Mouse (Mus musculus) cortical plate, adult 2 months (tissue): ENCODE results near the gene Cxcr2. TPM values are rescaled to one million over a fixed set of nuclear protein-coding genes. Genes with fewer than 3 reads are reported as not detected.

Experiments used
- H3K27ac ChIP-seq: fragments of 200-500 bp; 2 replicates; pipeline ENCODE4 v1.5.1; 2012; ENCODE audit warnings: low read length, control low read depth, inconsistent platforms; ENCODE audit not compliant: insufficient read depth
- H3K4me1 ChIP-seq: fragments of 200-500 bp; 2 replicates; pipeline ENCODE4 v1.6.1; 2011; ENCODE audit warnings: low read length; ENCODE audit not compliant: control insufficient read depth, insufficient read depth
- H3K4me3 ChIP-seq: fragments of 200-500 bp; 2 replicates; pipeline ENCODE4 v1.5.1; 2011; ENCODE audit warnings: mild to moderate bottlenecking, low read length, control low read depth; ENCODE audit not compliant: insufficient read depth
- CTCF ChIP-seq: fragments of 200-500 bp; IDR thresholded peaks from 2 replicates; pipeline ENCODE4 v1.5.1; 2011; ENCODE audit warnings: mild to moderate bottlenecking, control low read depth, low read length; ENCODE audit not compliant: insufficient read depth; ENCODE audit errors: extremely low read depth
- POLR2A ChIP-seq: fragments of 200-500 bp; IDR thresholded peaks from 2 replicates; pipeline ENCODE4 v1.6.1; 2011; ENCODE audit warnings: mild to moderate bottlenecking, low read length, control low read depth; ENCODE audit not compliant: insufficient read depth; ENCODE audit errors: extremely low read depth
- polyA plus RNA-seq: library from polyadenylated mRNA; depleted of rRNA; stranded (reverse); fragments of >200 nt; gene quantifications from 2 replicates; pipeline ENCODE4 v1.2.3, GENCODE M21; 2012

Gene Cxcr2
- polyA plus RNA-seq, 1 experiment = not detected

DNA sequence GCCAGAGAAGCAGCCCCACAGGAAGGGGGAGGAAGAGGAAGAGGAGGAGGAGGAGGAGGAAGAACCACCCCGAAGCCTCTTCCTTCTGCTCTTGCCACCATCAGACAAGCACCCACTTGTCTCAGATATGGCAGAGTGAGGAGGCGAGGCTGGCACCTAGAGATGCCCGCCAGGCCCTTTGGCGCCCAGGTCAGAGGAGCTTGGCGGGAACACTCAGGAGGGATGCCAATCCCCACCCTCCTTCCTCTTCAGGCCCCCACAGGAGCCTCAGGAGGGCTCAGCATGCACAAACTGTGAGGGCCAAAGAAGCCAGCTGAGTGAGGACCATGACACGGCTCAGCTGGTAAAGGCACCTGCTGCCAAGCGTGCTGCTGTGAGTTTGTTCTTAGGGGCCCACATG lies 32.7 kb upstream of the Cxcr2 start:
- TF ChIP-seq CTCF (no peak), POLR2A (no peak)
- no peaks in the 10 kb centered on the region for H3K4me1 ChIP-seq
- no peak overlapping the region for H3K4me3 ChIP-seq
- no peak overlapping the region for H3K27ac ChIP-seq

GRCm38 (mm10) chr1:74121821-74122576 lies 31.8 kb upstream of the Cxcr2 start:
- Histone ChIP-seq H3K4me1 (no peaks in the 10 kb centered on the region), H3K4me3 (no peak overlapping the region), H3K27ac (no peak overlapping the region)
- no peak for TF ChIP-seq POLR2A
- no peak for TF ChIP-seq CTCF

DNA sequence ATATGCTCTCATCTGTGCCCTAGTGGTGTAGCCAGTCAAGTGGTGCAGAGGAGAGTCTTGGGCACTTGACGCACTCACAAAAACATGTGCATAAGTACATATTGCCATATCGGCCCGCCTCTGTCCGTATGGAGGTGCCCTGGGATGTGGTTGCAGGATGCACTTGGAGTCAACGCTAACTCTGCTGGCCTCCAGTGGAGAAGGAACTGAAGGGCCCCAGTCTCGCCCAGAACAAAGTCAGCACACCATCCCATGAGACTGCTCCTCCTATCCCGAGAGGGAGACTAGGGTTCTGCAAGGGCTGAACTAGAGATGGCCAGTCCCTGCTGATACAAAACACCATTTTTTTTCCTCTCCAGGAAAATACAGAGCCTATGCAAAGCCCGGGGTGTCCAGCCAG lies 30.6 kb upstream of the Cxcr2 start:
- H3K4me1 ChIP-seq = no peaks in the 10 kb centered on the region
- no peak overlapping the region for H3K4me3 ChIP-seq
- H3K27ac ChIP-seq = no peak overlapping the region
- TF ChIP-seq POLR2A (no peak), CTCF (no peak)

DNA sequence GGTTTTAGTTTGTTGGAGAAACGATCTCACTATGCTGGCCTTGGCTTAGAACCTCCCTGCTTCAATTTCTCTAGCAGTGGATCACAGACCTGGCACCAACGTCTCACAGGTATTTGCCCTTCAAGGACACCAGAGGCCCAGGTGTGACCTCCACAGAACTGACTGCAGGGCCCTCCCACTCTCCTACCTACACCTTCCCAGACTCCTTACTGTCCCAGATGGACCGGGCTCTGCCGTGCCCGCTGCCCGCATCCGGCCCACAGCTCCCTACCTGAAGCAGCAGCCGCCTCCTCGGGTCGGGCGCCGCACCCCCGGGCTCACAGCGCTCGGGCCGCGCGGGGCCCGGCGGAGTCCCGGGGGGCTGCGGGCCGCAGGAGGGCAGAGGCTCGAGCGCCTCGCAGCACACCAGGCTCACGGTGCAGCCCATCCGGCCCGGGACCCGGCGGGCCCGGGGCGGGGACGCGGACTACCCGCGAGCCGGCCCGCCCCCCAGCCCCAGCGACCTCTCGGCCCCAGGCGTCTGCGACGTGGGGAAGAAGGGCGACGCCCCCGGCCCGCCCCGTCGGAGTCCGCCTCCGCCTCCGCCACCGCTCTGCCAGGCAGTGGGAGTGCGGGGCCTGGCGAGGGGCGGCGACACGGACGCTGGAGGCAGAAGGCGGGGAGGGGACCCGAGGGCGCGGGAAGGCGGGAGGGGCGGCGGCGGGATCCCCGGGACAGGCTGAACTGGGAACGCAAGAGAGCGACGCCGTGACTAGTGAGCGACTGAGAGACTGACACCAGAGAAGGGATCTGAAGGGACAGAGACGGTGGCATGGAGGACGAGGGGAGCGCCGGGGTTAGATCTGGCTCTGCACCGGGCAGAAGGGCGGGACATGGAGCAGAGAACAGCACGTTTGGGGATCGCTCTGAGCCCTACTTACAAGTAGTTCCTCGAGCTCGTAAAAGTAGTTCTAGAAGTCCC lies 29.5 kb upstream of the Cxcr2 start, which contains the start of gene Tns1:
Tns1 (minus strand) TSS at position 429 of the 961 bp plus-strand sequence.
- Histone ChIP-seq H3K27ac (no peak within 1 kb of the TSS), H3K4me3 (no peak within 1 kb of the TSS), H3K4me1 (no peaks in the 10 kb centered on the region)
- TF ChIP-seq CTCF (no peak), POLR2A (no peak)

GRCm38 (mm10) chr1:74124991-74125552 lies 28.7 kb upstream of the Cxcr2 start, which contains the start of gene Rufy4:
Gene Rufy4 (plus strand): TSS chr1:74125541.
- Histone ChIP-seq H3K27ac (no peak within 1 kb of the TSS), H3K4me3 (no peak within 1 kb of the TSS), H3K4me1 (no peaks in the 10 kb centered on the region)
- TF ChIP-seq CTCF (peak; percentile 72), POLR2A (no peak)

DNA sequence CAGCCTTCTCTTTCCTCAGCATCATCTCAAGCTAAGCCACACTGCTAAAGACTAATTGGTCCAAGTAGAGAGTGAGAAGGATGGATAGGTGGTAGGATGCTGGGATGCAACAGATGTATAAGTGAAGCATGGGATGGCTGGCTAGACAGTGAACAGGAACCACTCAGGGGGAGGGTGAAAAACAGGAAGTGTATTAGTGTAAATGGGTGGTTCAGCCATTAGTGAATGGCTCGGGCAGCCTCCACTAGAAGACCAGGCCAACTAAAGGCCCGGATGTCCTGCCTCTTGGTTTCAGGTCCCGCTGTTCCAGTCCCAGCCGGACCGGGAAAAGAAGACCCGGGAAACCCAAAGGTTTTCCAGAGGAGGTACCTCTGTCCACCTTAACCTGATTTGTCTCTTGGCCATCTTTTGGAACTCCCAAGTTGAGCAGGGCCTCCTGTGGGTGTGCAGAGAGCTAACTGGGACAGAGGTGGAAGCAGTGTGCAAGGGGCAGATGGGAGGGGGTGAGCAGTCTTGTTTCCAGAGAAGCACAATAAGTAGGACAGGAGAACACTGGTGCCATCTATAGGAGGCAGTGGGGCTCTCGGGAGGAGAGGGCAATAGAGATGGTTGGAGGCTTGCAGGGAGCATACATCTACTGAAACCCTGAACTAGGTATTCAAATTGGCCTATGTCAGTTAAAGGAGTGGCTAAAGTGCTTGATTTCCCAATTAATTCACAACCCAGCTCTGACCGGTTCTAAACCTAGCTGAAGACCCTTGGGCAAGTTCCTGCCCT lies 22.7 kb upstream of the Cxcr2 start:
- H3K4me1 ChIP-seq = no peaks in the 10 kb centered on the region
- TF ChIP-seq CTCF (no peak), POLR2A (no peak)
- H3K27ac ChIP-seq = no peak overlapping the region
- H3K4me3 ChIP-seq = no peak overlapping the region

DNA sequence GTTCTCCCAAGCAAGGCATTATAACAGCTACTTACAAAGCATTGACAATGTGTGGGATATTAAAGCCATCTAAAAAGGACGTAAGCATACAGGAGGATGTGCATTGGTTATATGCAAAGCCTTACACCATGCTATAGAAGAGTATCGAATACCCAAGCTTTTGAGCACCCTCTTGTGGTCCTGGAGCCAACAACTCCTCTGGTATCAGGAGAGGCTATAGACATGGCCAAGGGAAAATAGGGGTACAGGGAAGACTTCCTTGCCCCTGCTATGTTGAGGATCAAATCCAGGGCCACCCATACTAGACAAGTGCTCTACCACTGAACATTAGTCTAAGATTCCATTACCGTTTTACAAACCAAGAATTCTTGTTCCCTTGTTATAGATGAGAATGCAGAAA lies 21.8 kb upstream of the Cxcr2 start:
- H3K27ac ChIP-seq = no peak overlapping the region
- no peaks in the 10 kb centered on the region for H3K4me1 ChIP-seq
- TF ChIP-seq POLR2A (no peak), CTCF (peak; percentile 36)
- H3K4me3 ChIP-seq = no peak overlapping the region

DNA sequence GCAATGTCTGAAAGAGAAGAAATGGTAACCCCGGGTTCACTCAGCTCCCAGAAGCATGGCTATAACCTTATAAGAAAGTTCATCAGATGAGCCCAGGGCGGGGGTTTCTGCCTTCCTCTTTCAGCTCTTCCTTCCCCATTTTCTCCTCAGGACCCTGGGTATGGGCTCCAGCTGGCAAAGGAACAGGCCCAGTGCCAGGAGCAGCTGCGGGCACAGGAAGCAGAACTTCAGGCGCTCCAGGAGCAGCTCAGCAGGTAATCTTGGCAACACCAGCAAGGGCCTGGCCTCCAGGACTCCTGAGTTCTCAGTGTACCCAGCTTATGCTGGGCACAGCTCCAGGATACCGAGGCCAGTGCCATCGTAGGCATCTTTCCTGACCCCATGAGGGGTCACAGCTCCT lies 19.8 kb upstream of the Cxcr2 start:
- no peak overlapping the region for H3K4me3 ChIP-seq
- H3K27ac ChIP-seq = no peak overlapping the region
- TF ChIP-seq POLR2A = no peak
- TF ChIP-seq CTCF = no peak
- no peaks in the 10 kb centered on the region for H3K4me1 ChIP-seq
